Mouse (Mus musculus): Measurements from ENCODE around the gene Ube2f.

- TF ChIP-seq POLR2A (IDR thresholded peaks at IDR 0.05; ENCODE audit: low read depth, low read length) (no peak), CTCF (IDR thresholded peaks at IDR 0.05; ENCODE audit: borderline replicate concordance, insufficient read depth, low read length) (no peak)
These were observed 43.2 kb upstream of the Ube2f start for GRCm38 (mm10) chr1:91206873-91207272.
